Mouse (Mus musculus): ENCODE data around the gene Eps8l1. TPM values are rescaled to one million over a fixed set of nuclear protein-coding genes. Genes with fewer than 3 reads are reported as not detected.

Eps8l1 gene
- polyA plus RNA-seq, 1 experiment: 0.10 TPM

GRCm38 (mm10) chr7:4509863-4510608 lies 49.6 kb downstream of the Eps8l1 start:
- H3K27ac ChIP-seq (ENCODE audit: control insufficient read depth, insufficient read depth, low read depth, low read length): no peak overlapping the region
- no peaks in the 10 kb centered on the region for H3K27me3 ChIP-seq (ENCODE audit: control insufficient read depth, insufficient read depth, low read length)
- no peaks in the 10 kb centered on the region for H3K36me3 ChIP-seq (ENCODE audit: control insufficient read depth, insufficient read depth, low read length)
- no peak for TF ChIP-seq POLR2A (IDR thresholded peaks at IDR 0.05; ENCODE audit: control insufficient read depth, low read depth, low read length)
- TF ChIP-seq CTCF (IDR thresholded peaks at IDR 0.05; ENCODE audit: control insufficient read depth, insufficient read depth, insufficient replicate concordance, low read depth, low read length): peak; percentile 70
- peaks cover 19% of the 10 kb centered on the region for H3K4me1 ChIP-seq (ENCODE audit: control insufficient read depth, insufficient read depth, low read length)
- H3K4me3 ChIP-seq (ENCODE audit: control insufficient read depth, low read depth, low read length): peak overlapping the region; percentile 14; the same call in 1 of the 2 replicates

GRCm38 (mm10) chr7:4511489-4512224 lies 51.2 kb downstream of the Eps8l1 start:
- no peak for TF ChIP-seq CTCF (IDR thresholded peaks at IDR 0.05; ENCODE audit: control insufficient read depth, insufficient read depth, insufficient replicate concordance, low read depth, low read length)
- H3K4me1 ChIP-seq (ENCODE audit: control insufficient read depth, insufficient read depth, low read length): peaks cover 25% of the 10 kb centered on the region
- H3K27me3 ChIP-seq (ENCODE audit: control insufficient read depth, insufficient read depth, low read length): no peaks in the 10 kb centered on the region
- H3K36me3 ChIP-seq (ENCODE audit: control insufficient read depth, insufficient read depth, low read length): no peaks in the 10 kb centered on the region
- H3K4me3 ChIP-seq (ENCODE audit: control insufficient read depth, low read depth, low read length): no peak overlapping the region
- H3K27ac ChIP-seq (ENCODE audit: control insufficient read depth, insufficient read depth, low read depth, low read length): peak overlapping the region; percentile 25; the same call in 1 of the 2 replicates

GRCm38 (mm10) chr7:4513236-4513635 lies 52.8 kb downstream of the Eps8l1 start:
- H3K27me3 ChIP-seq (ENCODE audit: control insufficient read depth, insufficient read depth, low read length): no peaks in the 10 kb centered on the region
- TF ChIP-seq CTCF (IDR thresholded peaks at IDR 0.05; ENCODE audit: control insufficient read depth, insufficient read depth, insufficient replicate concordance, low read depth, low read length): peak; percentile 89
- TF ChIP-seq POLR2A (IDR thresholded peaks at IDR 0.05; ENCODE audit: control insufficient read depth, low read depth, low read length): no peak
- no peaks in the 10 kb centered on the region for H3K36me3 ChIP-seq (ENCODE audit: control insufficient read depth, insufficient read depth, low read length)
- H3K4me1 ChIP-seq (ENCODE audit: control insufficient read depth, insufficient read depth, low read length): peaks cover 24% of the 10 kb centered on the region
- H3K4me3 ChIP-seq (ENCODE audit: control insufficient read depth, low read depth, low read length): peak overlapping the region; percentile 24; the same call in 1 of the 2 replicates
- H3K27ac ChIP-seq (ENCODE audit: control insufficient read depth, insufficient read depth, low read depth, low read length): no peak overlapping the region

- Histone ChIP-seq H3K4me3 (ENCODE audit: control insufficient read depth, low read depth, low read length) (no peak overlapping the region), H3K4me1 (ENCODE audit: control insufficient read depth, insufficient read depth, low read length) (peaks cover 17% of the 10 kb centered on the region), H3K36me3 (ENCODE audit: control insufficient read depth, insufficient read depth, low read length) (no peaks in the 10 kb centered on the region), H3K27ac (ENCODE audit: control insufficient read depth, insufficient read depth, low read depth, low read length) (peak overlapping the region; percentile 48; the same call in 1 of the 2 replicates), H3K27me3 (ENCODE audit: control insufficient read depth, insufficient read depth, low read length) (no peaks in the 10 kb centered on the region)
- no peak for TF ChIP-seq POLR2A (IDR thresholded peaks at IDR 0.05; ENCODE audit: control insufficient read depth, low read depth, low read length)
- TF ChIP-seq CTCF (IDR thresholded peaks at IDR 0.05; ENCODE audit: control insufficient read depth, insufficient read depth, insufficient replicate concordance, low read depth, low read length): no peak
Observed at GRCm38 (mm10) chr7:4513829-4514712, 53.6 kb downstream of the Eps8l1 start.

GRCm38 (mm10) chr7:4515853-4516252 lies 55.4 kb downstream of the Eps8l1 start:
- no peaks in the 10 kb centered on the region for H3K27me3 ChIP-seq (ENCODE audit: control insufficient read depth, insufficient read depth, low read length)
- H3K27ac ChIP-seq (ENCODE audit: control insufficient read depth, insufficient read depth, low read depth, low read length): no peak overlapping the region
- H3K4me1 ChIP-seq (ENCODE audit: control insufficient read depth, insufficient read depth, low read length): peaks cover 18% of the 10 kb centered on the region
- no peaks in the 10 kb centered on the region for H3K36me3 ChIP-seq (ENCODE audit: control insufficient read depth, insufficient read depth, low read length)
- no peak overlapping the region for H3K4me3 ChIP-seq (ENCODE audit: control insufficient read depth, low read depth, low read length)
- no peak for TF ChIP-seq CTCF (IDR thresholded peaks at IDR 0.05; ENCODE audit: control insufficient read depth, insufficient read depth, insufficient replicate concordance, low read depth, low read length)
- TF ChIP-seq POLR2A (IDR thresholded peaks at IDR 0.05; ENCODE audit: control insufficient read depth, low read depth, low read length): no peak

GRCm38 (mm10) chr7:4516332-4517050 lies 56.0 kb downstream of the Eps8l1 start, which contains the start of gene Tnnt1:
Gene Tnnt1 (minus strand): TSS chr7:4516382.
- peak within 1 kb of the TSS; percentile 21; the same call in 1 of the 2 replicates for H3K27ac ChIP-seq (ENCODE audit: control insufficient read depth, insufficient read depth, low read depth, low read length)
- H3K27me3 ChIP-seq (ENCODE audit: control insufficient read depth, insufficient read depth, low read length): no peaks in the 10 kb centered on the region
- TF ChIP-seq POLR2A (IDR thresholded peaks at IDR 0.05; ENCODE audit: control insufficient read depth, low read depth, low read length) (no peak), CTCF (IDR thresholded peaks at IDR 0.05; ENCODE audit: control insufficient read depth, insufficient read depth, insufficient replicate concordance, low read depth, low read length) (no peak)
- H3K4me3 ChIP-seq (ENCODE audit: control insufficient read depth, low read depth, low read length): no peak within 1 kb of the TSS
- peaks cover 20% of the 10 kb centered on the region for H3K4me1 ChIP-seq (ENCODE audit: control insufficient read depth, insufficient read depth, low read length)
- H3K36me3 ChIP-seq (ENCODE audit: control insufficient read depth, insufficient read depth, low read length): no peaks in the 10 kb centered on the region
